Mouse (Mus musculus) lung, postnatal 0 days (tissue): ENCODE measurements around the gene Flii. TPM values are rescaled to one million over a fixed set of nuclear protein-coding genes. Genes with fewer than 3 reads are reported as not detected.

Experiments used
- ATAC-seq: fragments of 200-750 bp; cut with Nextera tagmentation; 2 replicates; pipeline ENCODE4 v1.8.0; 2017; ENCODE audit warnings: moderate library complexity
- DNase-seq: peaks from one replicate; pipeline ENCODE4 v3.0.0-alpha.2; 2016; ENCODE audit warnings: low spot score
- H3K27ac ChIP-seq: fragments of 300-500 bp; sonication (generic); 2 replicates; pipeline ENCODE4 v1.5.1; 2014; ENCODE audit warnings: antibody characterized with exemption, mild to moderate bottlenecking, low read length, mixed read lengths
- H3K27me3 ChIP-seq: fragments of 300-500 bp; sonication (generic); replicated peaks from 2 replicates; pipeline ENCODE4 v1.6.1; 2014; ENCODE audit warnings: low read length, mixed read lengths; ENCODE audit not compliant: insufficient read depth
- H3K36me3 ChIP-seq: fragments of 300-500 bp; sonication (generic); 2 replicates; pipeline ENCODE4 v1.6.1; 2014; ENCODE audit warnings: low read length, mixed read lengths; ENCODE audit not compliant: insufficient read depth
- H3K4me1 ChIP-seq: fragments of 300-500 bp; sonication (generic); 2 replicates; pipeline ENCODE4 v1.6.1; 2014; ENCODE audit warnings: antibody characterized with exemption, low read depth, low read length, mixed read lengths; ENCODE audit not compliant: insufficient read depth
- H3K4me2 ChIP-seq: fragments of 300-500 bp; sonication (generic); replicated peaks from 2 replicates; pipeline ENCODE4 v1.6.1; 2014; ENCODE audit warnings: low read depth, mild to moderate bottlenecking, low read length, moderate library complexity, mixed read lengths
- H3K4me3 ChIP-seq: fragments of 300-500 bp; sonication (generic); 2 replicates; pipeline ENCODE4 v1.5.1; 2014; ENCODE audit warnings: low read depth, low read length
- H3K9ac ChIP-seq: fragments of 300-500 bp; sonication (generic); replicated peaks from 2 replicates; pipeline ENCODE4 v1.6.1; 2014; ENCODE audit warnings: low read depth, mild to moderate bottlenecking
- H3K9me3 ChIP-seq: fragments of 300-500 bp; sonication (generic); 2 replicates; pipeline ENCODE4 v1.6.1; 2016; ENCODE audit warnings: low read length, mixed read lengths
- CTCF ChIP-seq: IDR thresholded peaks from 2 replicates; pipeline ENCODE4 v1.5.1; 2016; ENCODE audit warnings: antibody characterized with exemption, mild to moderate bottlenecking
- EP300 ChIP-seq: IDR thresholded peaks from 2 replicates; pipeline ENCODE4 v1.6.1; 2016; ENCODE audit warnings: antibody characterized with exemption, mild to moderate bottlenecking, control low read depth
- WGBS: fragments of 180-500 bp; shearing (Covaris S2); extraction: QIAGEN DNeasy Blood & Tissue Kit; methylation state at CpG from one replicate; pipeline ENCODE4 v1.1.7; 2014; 5-methylcytosine and 5-hydroxymethylcytosine counted together
- polyA plus RNA-seq: library from polyadenylated mRNA; unstranded; fragments of >200 nt; fragmentation: Nextera tagmentation; extraction: Ambion mirVana; gene quantifications from 2 replicates; pipeline ENCODE4 v1.2.1, GENCODE M21; 2015

The Flii gene
- polyA plus RNA-seq, 1 experiment from 2014 or later, result 72.4 TPM

DNA sequence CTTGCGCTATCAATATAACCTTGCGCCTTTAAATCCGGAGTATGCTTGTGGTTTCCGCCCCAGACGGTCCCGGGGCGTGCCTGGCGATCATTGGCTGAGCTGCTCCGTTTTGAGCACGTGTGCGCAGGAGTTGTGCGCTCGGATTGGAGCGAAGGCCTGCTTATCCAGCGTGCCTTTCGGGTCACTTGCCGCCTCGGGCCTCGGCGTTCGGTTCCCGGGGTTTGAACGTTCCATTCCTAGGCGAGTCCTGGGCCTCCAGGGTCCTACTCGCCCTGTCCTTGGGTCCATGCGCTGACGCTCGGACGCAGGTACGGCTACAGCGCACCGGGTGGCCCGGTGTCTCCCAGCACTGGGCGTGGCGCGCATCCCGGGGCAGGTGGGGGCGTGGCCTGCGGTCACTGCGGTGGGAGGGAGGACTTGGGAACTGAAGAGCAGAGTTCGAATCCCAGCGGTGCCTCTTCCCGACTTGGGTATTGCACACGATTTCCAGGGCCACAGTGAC is 1.2 kb upstream of the Flii start, which contains the start of gene Mief2:
TSS of gene Mief2 (plus strand) at position 139 of the 502 bp plus-strand sequence.
- peak within 1 kb of the TSS; percentile 65 for H3K4me2 ChIP-seq
- ATAC-seq (peak; percentile 90), DNase-seq (peak; percentile 99)
- 0 out of 2 replicates have a peak, but pooled peaks cover 8% of the 10 kb centered on the region for H3K36me3 ChIP-seq
- peaks cover 13% of the 10 kb centered on the region; the same call in 1 of the 2 replicates for H3K4me1 ChIP-seq
- WGBS, result under 1% methylated on average over 44 of the region's 44 CpGs
- H3K27me3 ChIP-seq, result no peaks in the 10 kb centered on the region
- peak within 1 kb of the TSS; percentile 89 for H3K4me3 ChIP-seq
- peak within 1 kb of the TSS; percentile 92 for H3K27ac ChIP-seq
- TF ChIP-seq CTCF (no peak; the same call in 1 of the 2 replicates), EP300 (no peak)
- H3K9ac ChIP-seq, result peak within 1 kb of the TSS; percentile 86
- H3K9me3 ChIP-seq, result no peaks in the 10 kb centered on the region

DNA sequence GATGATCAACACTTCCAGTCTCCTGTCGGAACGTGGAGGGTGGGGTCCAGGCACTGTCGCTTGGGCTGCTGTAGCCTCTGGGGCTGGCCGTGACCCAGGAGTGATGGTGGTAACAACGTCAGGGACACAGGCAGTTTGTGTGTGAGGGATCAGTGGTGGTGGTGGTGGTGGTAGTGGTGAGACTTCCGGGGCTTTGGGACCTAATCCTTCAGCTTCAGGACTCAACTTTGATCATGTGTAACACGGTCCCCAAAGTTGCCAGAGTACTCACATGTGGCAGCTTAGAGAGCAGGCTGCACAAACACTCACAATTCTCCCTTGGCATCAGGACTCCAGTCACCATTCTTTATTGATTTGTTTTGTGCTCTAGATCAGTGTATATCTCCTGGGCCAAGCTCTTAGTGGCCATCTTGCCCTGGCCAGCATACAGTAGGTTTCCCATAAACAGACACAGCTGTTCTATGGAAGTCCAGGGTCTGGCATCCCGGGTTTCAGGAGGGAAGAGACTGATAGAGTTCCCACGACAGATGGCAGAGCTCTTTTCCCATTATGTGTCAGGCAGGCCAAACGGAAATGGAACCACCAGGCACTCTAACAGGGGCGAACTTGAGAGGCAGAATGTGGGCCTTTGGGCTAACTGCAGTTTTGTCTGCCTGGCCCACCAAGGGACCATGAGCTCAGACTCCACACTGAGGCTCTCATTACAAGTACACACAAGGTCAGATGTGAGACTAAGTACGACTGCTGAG is 503 bp upstream of the Flii start:
- H3K4me1 ChIP-seq, result peaks cover 13% of the 10 kb centered on the region; the same call in 1 of the 2 replicates
- H3K4me3 ChIP-seq, result peak overlapping the region; percentile 89
- H3K27me3 ChIP-seq, result no peaks in the 10 kb centered on the region
- H3K27ac ChIP-seq, result peak overlapping the region; percentile 92
- peak overlapping the region; percentile 86 for H3K9ac ChIP-seq
- ATAC-seq (peak; percentile 12), DNase-seq (peak; percentile 31)
- no peaks in the 10 kb centered on the region for H3K9me3 ChIP-seq
- 4% methylated on average over 12 of the region's 12 CpGs for WGBS
- no peak for TF ChIP-seq CTCF
- no peak for TF ChIP-seq EP300
- 0 out of 2 replicates have a peak, but pooled peaks cover 11% of the 10 kb centered on the region for H3K36me3 ChIP-seq
- peak overlapping the region; percentile 65 for H3K4me2 ChIP-seq

DNA sequence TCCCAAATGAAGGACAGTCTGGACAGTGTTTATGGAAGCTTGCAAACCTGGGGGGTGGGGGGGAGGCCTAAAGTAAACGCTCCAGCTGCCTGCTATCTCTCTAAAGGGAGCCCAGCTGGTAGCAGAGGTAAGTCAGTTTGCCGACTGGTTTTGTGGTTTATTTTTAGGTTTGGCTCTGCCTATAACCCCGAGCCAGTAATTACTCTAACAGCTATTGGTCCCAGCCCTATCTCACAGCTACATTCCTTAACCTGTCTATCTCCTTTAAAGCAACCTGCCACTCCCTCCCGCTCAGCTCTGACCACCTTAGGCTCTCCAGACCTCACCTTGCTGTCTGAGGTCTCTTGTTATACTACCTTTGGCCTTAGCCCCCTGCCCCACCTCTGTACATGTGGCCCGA is 7.8 kb downstream of the Flii start:
- no peak overlapping the region for H3K4me2 ChIP-seq
- H3K9ac ChIP-seq, result no peak overlapping the region
- no peak for ATAC-seq
- H3K4me3 ChIP-seq, result no peak overlapping the region
- no peaks in the 10 kb centered on the region for H3K27me3 ChIP-seq
- H3K27ac ChIP-seq, result no peak overlapping the region
- 72% methylated on average over 5 of the region's 5 CpGs for WGBS
- no peak for DNase-seq
- H3K36me3 ChIP-seq, result peaks cover 73% of the 10 kb centered on the region
- no peaks in the 10 kb centered on the region for H3K9me3 ChIP-seq
- TF ChIP-seq CTCF, result no peak
- TF ChIP-seq EP300, result no peak
- H3K4me1 ChIP-seq, result no peaks in the 10 kb centered on the region

DNA sequence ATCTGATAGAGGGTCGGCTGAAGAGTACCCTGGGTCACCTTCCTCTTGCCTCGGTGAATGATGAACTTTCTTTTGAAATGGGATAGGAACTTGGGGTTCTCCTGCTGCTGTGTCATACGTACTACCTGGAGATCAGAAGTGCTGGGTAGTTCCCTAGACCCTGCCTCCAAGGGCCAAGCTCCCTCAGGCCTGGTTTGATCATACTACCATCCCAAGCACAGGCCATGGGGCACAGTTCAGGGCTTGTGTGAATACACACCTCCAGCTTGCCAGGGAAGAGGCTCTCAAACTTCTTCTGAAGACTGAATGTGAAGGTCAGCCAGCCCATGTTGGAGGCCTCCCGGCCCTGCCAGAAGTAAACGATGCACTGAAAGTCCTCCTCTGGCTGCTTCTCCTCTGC is 11.2 kb downstream of the Flii start:
- Histone ChIP-seq H3K36me3 (peaks cover 78% of the 10 kb centered on the region), H3K4me2 (no peak overlapping the region), H3K27me3 (no peaks in the 10 kb centered on the region), H3K9me3 (no peaks in the 10 kb centered on the region), H3K4me3 (no peak overlapping the region), H3K27ac (no peak overlapping the region), H3K9ac (no peak overlapping the region), H3K4me1 (no peaks in the 10 kb centered on the region)
- ATAC-seq, result no peak
- TF ChIP-seq EP300 (no peak), CTCF (no peak)
- WGBS, result 79% methylated on average over 5 of the region's 5 CpGs
- DNase-seq, result no peak

DNA sequence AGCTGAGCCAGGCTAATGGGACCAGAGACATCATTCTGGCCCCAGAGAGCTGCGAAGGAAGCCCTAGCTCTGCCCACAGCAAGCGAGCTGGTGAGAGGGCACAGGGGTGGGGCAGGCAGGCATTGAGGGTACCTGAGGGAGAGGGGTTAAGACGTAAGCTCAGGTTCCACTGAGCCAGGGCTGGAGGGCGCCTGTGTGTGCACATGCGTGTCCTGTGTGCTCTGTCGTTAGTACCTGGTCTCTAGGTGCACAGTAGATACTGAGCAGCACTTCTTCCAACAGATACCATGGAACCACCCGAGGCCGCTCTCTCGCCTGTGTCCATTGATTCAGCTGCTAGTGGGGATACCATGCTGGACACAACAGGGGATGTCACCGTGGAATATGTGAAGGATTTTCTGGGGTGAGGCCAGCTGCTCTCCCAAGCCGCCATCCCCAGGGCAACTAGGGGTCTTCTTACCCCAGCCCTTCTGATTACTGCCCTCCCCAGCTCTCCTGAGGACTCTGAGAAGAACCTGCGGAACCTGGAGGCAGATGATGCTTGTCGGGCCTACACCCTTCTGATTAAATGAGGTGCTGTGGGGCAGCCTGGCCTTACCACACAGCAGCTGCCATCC is 14.3 kb downstream of the Flii start:
- Histone ChIP-seq H3K27ac (no peak overlapping the region), H3K4me3 (no peak overlapping the region), H3K9ac (no peak overlapping the region), H3K27me3 (no peaks in the 10 kb centered on the region), H3K4me1 (no peaks in the 10 kb centered on the region), H3K4me2 (no peak overlapping the region), H3K9me3 (no peaks in the 10 kb centered on the region), H3K36me3 (peaks cover 75% of the 10 kb centered on the region)
- ATAC-seq (no peak), DNase-seq (no peak)
- TF ChIP-seq EP300 (no peak), CTCF (no peak)
- WGBS, result 89% methylated on average over 13 of the region's 13 CpGs

DNA sequence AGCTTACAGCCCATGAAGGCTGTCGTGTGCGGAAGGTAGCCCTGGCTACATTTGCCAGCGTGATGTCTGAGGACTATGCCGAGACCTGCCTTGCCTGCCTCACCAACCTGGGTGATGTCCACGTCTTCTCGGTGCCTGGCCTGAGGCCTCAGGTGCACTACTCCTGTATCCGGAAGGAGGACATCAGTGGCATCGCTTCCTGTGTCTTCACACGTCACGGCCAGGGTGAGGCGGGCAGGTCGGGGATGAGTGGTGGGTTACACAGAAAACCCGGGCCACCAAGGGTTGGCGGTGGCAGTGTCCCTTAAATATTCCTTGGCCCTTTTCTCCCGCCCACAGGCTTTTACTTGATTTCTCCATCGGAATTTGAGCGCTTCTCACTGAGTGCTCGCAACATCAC is 15.0 kb downstream of the Flii start:
- Histone ChIP-seq H3K27me3 (no peaks in the 10 kb centered on the region), H3K27ac (no peak overlapping the region), H3K4me1 (peaks cover 6% of the 10 kb centered on the region; the same call in 1 of the 2 replicates), H3K4me2 (no peak overlapping the region), H3K36me3 (peaks cover 68% of the 10 kb centered on the region), H3K9me3 (no peaks in the 10 kb centered on the region), H3K9ac (no peak overlapping the region), H3K4me3 (no peak overlapping the region)
- TF ChIP-seq EP300 (no peak), CTCF (no peak)
- ATAC-seq (no peak), DNase-seq (no peak)
- 93% methylated on average over 18 of the region's 18 CpGs for WGBS
